Mouse (Mus musculus): Measurements from ENCODE around the gene Dnajb2.

The Dnajb2 gene

GRCm38 (mm10) chr1:75236117-75237050 lies at the start of gene Dnajb2:
TSS of gene Dnajb2 (plus strand) at chr1:75236406.
- peak; percentile 81 for DNase-seq

GRCm38 (mm10) chr1:75187126-75187525 lies 49.1 kb upstream of the Dnajb2 start:
- DNase-seq: no peak

- DNase-seq: no peak
Observed at GRCm38 (mm10) chr1:75187914-75188483, 48.2 kb upstream of the Dnajb2 start.

DNA sequence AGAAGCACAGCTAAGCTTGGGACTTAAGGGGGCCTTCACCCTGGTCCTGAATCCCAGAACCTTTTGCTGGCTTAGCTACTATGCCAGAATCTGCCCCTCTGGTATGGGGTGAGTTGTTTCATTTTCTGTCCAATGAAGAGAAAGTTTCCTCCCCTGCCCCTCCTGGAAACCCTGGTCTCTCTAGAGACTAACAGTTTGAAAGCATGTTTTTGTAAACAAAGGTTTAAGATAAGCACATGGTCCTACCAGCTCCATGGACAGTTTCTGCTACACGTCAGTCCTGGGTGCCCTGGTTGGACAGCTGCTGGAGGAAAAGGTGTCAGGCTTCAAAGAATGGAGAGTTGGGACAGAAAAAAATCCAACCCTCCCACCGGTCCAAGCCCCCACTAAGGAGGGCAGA lies 45.6 kb upstream of the Dnajb2 start:
- no peak for DNase-seq

DNA sequence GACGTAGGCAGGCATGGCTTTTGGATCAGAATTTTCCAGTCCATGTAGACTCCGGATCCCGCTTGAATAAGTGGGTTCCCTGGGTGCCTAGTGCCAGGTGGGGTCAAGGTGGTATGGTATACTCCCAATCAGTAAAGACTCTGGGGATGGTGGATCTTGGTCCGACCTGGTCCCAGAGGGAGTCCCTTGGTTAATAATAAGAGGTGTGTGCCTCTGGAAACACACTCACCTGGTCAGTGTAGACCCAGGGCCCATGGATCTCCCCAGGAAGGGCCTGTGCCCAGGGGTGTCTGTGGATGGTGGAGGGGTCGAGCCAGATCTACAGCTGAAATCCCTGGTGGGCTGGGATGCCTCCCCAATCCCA lies 45.0 kb upstream of the Dnajb2 start:
- no peak for DNase-seq

GRCm38 (mm10) chr1:75191622-75192402 lies 44.4 kb upstream of the Dnajb2 start, which contains the start of the genes Ankzf1 and Atg9a:
TSS of gene Ankzf1 (plus strand) at chr1:75192151.
TSS of gene Atg9a (minus strand) at chr1:75192196.
- peak; percentile 90 for DNase-seq

DNA sequence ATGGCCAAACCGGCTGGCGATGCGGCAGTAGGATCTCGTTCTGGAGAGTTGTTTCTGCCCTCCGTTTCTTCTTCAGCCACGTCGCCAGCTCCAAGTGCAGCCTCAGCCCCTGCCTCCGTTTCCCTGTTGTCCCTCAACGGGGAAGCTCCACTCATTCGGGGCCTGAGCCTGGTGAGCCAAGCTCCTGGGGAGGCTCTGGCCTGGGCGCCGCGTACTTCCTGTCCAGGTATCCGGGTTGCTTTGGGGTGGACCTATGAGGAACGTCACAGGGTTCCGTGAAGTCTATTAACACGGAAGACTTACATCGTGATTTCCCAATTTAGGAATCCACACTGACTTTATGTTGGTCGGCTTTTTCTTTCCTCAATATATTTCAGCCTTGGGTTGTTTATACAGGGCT lies 43.8 kb upstream of the Dnajb2 start:
- no peak for DNase-seq

GRCm38 (mm10) chr1:75201236-75201635 lies 35.0 kb upstream of the Dnajb2 start:
- DNase-seq: no peak

DNA sequence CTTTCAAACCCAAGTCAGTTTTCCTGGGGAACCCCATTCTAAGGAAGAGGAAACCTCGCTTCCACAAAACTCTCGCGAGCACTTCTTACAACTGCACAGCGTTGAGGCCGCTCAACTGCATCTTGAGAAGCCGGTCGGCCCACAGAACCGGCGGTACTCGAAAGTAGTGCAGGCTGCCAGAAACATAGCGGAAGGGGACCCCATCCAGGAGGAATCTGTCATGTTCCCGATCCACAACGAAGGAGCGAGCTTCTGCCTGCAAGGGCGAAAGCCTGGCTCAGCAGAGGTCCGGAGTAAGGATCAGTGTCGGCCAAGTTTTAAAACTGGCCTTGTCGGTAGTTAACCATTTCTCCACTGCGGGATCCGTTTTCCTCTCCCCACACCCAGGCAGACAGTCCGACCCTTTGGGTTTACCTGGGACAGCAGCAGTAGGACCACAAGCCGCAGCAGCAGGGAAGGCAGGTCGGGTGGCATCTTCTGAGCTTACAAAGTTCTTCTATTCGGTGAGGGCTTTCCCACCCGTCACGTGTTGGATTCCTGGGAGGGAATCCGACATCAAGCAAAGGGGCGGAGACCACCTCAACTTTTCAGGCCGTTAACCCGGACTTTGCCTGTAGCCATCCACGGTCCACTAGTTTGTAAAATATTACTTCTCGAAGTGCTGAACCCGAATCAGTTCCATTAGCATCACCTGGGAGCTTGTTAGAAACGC lies 27.1 kb upstream of the Dnajb2 start:
- no peak for DNase-seq

GRCm38 (mm10) chr1:75210136-75211087 lies 25.8 kb upstream of the Dnajb2 start, which contains the start of the genes Glb1l and Stk16:
TSS of gene Glb1l (minus strand) at chr1:75210813.
TSS of gene Stk16 (plus strand) at chr1:75210838.
- DNase-seq: peak; percentile 97

DNA sequence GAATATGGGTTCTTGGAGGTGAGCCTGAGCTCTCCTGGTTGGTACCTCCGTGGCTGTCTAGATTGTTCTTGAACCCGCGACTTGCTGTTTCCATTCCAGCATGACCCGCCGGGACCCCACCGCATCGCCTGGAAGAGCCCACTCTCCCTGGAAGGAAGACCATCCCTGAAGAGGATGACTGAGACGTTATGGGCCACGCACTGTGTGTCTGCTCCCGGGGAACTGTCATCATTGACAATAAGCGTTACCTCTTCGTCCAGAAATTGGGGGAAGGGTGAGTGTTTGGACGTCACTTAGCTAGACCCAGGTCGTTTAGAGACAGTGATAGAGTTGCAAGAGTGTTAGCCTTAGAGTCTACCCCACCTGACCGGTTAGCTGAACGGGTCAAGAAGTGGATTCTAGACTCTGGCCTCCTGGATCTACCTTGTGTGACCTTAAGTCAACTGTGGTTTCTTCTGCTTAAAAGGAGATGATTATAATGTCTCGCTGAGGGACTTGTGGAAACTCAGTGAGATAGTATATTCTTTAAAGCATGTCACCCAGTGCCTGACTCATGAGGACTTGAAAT lies 25.0 kb upstream of the Dnajb2 start:
- DNase-seq: no peak

- DNase-seq: no peak
Observed at GRCm38 (mm10) chr1:75212542-75212941, 23.7 kb upstream of the Dnajb2 start.

- DNase-seq: no peak
Observed at GRCm38 (mm10) chr1:75213096-75213495, 23.1 kb upstream of the Dnajb2 start.

DNA sequence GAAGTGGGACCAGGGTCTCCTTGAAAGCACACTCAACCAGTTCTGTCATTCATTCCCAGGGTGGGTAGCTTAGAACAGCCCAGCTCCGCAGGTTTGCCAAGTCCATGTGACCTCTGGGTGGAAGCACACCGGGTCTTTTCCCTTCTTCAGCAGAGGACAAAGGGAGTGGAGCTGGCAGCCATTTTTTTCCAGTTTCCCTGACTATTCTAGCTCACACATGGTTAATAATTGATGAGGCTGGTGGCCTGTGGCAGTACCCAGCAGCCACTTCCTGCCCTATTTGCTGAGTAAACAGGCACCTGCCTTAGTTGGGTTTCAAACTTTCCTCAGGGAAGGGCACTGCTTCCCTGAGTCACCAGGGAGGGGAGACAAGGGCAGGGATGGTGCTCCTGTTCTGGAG lies 21.8 kb upstream of the Dnajb2 start:
- no peak for DNase-seq

- peak; percentile 44 for DNase-seq
Observed at GRCm38 (mm10) chr1:75214886-75215285, 21.3 kb upstream of the Dnajb2 start.

DNA sequence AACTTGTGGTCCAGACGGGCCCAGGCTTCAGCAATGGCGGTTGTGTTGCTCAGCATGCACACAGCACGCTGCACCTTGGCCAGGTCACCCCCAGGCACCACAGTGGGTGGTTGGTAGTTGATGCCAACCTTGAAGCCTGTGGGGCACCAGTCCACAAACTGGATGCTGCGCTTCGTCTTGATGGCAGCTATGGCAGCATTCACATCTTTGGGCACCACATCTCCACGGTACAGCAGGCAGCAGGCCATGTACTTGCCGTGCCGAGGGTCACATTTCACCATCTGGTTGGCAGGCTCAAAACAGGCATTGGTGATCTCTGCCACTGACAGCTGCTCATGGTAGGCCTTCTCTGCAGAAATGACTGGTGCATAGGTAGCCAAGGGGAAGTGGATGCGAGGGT lies 20.4 kb upstream of the Dnajb2 start:
- DNase-seq: no peak

- DNase-seq: no peak
Observed at GRCm38 (mm10) chr1:75216797-75217585, 19.2 kb upstream of the Dnajb2 start.

- no peak for DNase-seq
Observed at GRCm38 (mm10) chr1:75217893-75218226, 18.3 kb upstream of the Dnajb2 start.

GRCm38 (mm10) chr1:75218227-75219001 lies 17.8 kb upstream of the Dnajb2 start:
- peak; percentile 69 for DNase-seq

DNA sequence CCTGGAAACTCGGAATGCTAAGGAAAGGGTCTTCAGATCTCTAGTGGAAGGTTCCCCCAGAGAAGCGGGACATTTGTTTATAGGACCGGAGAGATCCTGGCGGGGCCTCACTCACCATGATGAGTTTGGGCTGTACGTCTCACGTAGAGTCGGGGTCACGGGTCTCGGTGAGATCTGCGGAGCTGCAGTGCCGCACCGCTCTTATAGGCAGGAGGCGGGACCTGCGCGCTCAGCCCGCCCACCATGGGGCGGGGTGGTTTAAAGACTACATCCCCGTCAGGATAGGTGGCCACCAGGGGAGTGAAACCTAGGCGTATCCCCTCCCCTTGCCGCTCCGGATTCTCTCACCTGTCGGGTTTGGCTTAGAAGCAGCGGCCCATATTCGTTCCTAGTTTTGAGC lies 17.1 kb upstream of the Dnajb2 start:
- peak; percentile 89 for DNase-seq
